Mouse (Mus musculus): Measurements from ENCODE around the gene Cabp2.

Cabp2 gene

DNA sequence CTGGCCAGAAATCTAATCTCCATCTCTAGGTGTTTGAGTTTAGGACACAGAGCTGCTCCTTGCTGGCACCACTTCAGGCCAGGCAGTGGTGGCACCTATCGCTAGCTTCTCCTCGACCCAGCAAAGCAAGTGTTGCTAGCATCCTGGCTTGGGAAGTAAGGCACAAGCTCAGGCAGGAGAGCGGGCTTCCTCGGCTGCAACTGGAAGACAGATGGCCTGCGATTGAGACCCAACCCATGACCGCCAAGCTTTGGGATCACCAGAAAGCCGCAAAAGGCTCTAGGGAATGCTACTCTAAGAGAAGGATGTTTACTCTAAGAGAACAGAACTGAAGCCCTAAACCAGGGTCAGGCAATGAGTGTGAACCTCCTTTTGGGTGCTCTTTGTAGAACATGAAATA, 48.1 kb downstream of the Cabp2 start:
- POLR2A ChIA-PET: interaction anchor here in 3 of 4 experiments (0.7 to 2.4 kb wide), 10 partner anchors 8 to 129 kb away, joined by 3 to 8 read pairs (median 3); partner anchors contain the start of genes Gm49405 (in 1 of the 3), Gpr152 (in 1 of the 3), Nudt8 (in 1 of the 3) and Rps6kb2 (in 1 of the 3)
- CTCF ChIA-PET: interaction anchor here in 2 of 4 experiments (0.9 to 1.3 kb wide), 3 partner anchors 41 to 99 kb away, joined by 3 to 6 read pairs (median 3); no protein-coding TSS in a partner anchor

DNA sequence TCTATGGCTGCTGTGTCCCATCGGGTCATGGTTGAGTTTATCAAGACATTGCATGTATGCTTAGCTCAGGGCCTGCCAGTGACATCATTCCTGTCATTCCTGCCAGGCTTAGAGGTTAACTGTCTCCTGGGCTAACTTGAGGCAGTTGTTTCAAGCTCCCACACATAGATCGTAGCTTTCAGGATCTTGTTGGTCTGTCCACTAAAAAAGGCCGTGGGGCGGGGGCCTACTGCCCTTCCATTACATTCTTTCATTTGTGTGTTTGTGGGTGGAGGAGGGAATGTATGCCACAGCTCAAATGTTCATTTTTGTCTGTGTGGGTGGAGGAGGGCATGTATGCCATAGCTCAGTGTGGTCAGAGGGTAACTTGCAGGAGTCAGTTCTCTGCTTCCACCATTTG, 48.7 kb downstream of the Cabp2 start:
- ChIA-PET POLR2A (interaction anchor here (0.6 to 2.4 kb wide), 13 partner anchors 9 to 194 kb away, joined by 3 to 9 read pairs (median 4); partner anchors contain the start of genes Gpr152 (in 2 of the 4), Gm49405 (in 1 of the 4), Nudt8 (in 1 of the 4) and Rps6kb2 (in 1 of the 4)), CTCF (interaction anchor here in 3 of 4 experiments (0.6 to 1.3 kb wide), 3 partner anchors 11 to 796 kb away, joined by 3 to 13 read pairs (median 3); no protein-coding TSS in a partner anchor)

DNA sequence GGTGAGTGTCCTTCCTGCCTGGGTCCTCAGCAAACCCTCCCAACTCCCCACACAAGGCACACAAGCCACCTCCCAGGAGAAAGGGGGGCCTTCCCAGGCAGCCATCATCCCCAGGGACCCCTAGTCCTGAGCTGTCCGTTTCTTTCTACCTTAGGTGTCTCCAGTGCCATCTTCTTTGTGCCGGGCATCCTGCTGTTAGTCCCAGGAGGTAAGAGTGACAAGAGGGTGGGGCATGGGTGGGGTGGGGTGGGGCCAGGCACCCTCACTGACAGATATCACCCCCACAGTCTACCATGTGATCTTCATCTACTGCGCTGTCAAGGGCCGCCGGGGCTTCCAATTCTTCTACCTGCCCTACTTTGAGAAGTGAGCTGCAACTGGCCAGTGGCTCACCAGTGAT, 49.7 kb downstream of the Cabp2 start:
- CTCF ChIA-PET: interaction anchor here in 1 of 4 experiments (1.3 kb wide), 1 partner anchor 38 kb away, joined by 3 read pairs; no protein-coding TSS in a partner anchor
- POLR2A ChIA-PET: interaction anchor here in 3 of 4 experiments (0.6 to 2.4 kb wide), 5 partner anchors 8 to 773 kb away, joined by 4 to 9 read pairs (median 5); partner anchors contain the start of genes Gpr152 (in 1 of the 3) and Rps6kb2 (in 1 of the 3)

DNA sequence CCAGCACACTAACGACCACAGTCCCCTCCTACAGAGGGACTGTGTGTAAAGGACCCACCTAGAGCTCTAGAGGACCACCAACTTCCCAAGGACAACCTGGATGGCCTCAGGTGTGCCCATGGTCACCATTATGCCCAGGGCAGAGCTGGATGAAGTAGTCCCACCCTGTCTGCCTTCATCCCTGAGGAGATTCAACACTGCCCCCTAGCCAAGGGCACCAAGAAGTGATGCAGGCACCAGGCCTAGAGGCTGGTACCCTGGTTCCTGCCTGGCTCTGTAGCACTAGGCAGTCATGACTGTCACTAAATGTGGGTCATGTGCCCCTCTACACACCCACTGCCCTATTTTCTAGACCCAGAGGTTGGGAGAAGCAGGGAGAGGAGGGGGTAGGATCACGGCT, 50.4 kb downstream of the Cabp2 start:
- ChIA-PET CTCF (interaction anchor here in 1 of 4 experiments (1.3 kb wide), 1 partner anchor 38 kb away, joined by 3 read pairs; no protein-coding TSS in a partner anchor), POLR2A (interaction anchor here (0.5 to 2.4 kb wide), 12 partner anchors 7 to 102 kb away, joined by 3 to 9 read pairs (median 4); partner anchors contain the start of genes Gpr152 (in 1 of the 4), Pold4 (in 1 of the 4), Ppp1ca (in 1 of the 4) and Rps6kb2 (in 1 of the 4))

DNA sequence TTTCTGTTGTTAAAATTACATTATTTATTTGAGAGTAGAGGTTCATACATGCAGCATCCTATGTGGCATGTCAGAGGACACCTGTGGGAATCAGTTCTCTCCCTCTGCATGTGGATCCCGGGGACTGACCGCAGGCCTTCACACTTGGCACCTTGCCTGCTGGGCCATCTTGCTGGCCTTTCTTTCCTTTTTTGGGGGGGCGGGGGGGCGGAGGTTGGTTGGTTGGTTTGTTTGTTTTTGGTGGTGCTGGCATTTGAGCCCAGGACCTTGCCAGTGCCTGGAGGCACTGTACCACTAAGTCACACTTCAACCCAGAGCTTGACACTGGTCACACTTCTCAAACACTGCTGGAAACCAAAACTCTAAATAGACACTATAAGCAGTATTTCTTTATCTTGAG, 53.0 kb downstream of the Cabp2 start:
- POLR2A ChIA-PET: interaction anchor here (0.6 to 9.5 kb wide), 11 partner anchors 10 to 689 kb away, joined by 3 to 67 read pairs (median 3); partner anchors contain the start of genes Cdk2ap2 (in 2 of the 4), Aip (in 1 of the 4) and Rps6kb2 (in 1 of the 4)
- CTCF ChIA-PET: interaction anchor here in 1 of 4 experiments (6.1 kb wide), 1 partner anchor 8 kb away, joined by 29 read pairs; the partner anchor contains the start of gene Aip

DNA sequence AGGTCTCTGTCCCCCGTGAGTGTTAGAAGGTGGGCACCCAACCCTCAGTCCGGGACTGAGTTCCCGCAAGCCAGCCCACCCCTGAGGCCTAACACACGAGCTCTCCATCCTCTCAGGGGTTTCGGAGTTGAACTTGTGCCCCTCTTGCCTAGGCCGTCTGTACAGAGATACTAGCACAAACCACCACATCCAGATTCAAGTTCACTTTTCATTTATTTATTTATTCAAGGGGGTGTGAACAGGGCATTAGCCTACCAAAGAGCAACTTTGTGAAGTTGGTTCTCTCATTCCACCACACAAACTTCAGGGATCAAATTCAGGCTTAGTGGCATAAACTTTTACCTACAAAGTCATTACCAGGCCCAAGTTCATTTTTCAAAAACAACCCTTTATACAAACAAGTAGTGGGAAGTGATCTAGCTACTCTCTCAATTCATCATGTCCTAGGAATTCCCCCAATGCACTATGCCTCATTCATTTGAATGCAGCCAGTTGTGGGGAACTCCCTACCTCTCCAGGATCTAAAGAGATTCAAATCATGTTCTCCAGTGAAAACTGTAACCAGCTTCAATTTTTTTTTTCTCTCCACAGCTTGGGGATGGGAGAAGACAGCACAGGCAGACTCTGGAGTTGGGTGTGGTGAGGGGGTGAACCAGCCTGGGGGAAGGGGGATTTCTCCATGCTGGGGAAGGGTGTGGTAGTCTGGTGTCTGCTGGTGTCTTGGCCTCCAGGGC, 54.0 kb downstream of the Cabp2 start:
- ChIA-PET POLR2A (interaction anchor here in 3 of 4 experiments (0.8 to 9.5 kb wide), 9 partner anchors 9 to 88 kb away, joined by 3 to 67 read pairs (median 4); partner anchors contain the start of genes Cdk2ap2 (in 2 of the 3), Aip (in 1 of the 3) and Rps6kb2 (in 1 of the 3)), CTCF (interaction anchor here in 3 of 4 experiments (0.7 to 6.1 kb wide), 6 partner anchors 9 to 732 kb away, joined by 3 to 29 read pairs (median 4); partner anchors contain the start of genes Aip (in 1 of the 3), Gm49405 (in 1 of the 3) and Nudt8 (in 1 of the 3))

DNA sequence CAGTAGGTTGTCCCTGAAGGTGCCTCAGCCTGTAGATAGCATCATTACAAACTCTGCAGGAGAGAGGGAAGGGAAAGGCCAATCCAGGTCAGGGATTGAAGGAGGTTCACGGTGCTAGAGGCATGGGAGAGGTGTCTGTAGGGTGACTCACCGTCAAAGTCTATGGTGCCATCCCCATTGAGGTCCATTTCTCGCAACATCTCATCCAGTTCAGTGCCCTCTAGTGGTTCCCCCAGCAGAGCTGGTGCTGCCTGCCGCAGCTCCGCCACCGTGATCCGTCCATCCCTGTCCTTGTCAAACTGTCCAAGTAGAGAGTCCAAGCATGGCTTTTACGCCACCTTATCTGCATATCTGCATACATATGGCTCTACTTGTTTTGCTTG, 54.6 kb downstream of the Cabp2 start:
- ChIA-PET CTCF (interaction anchor here in 3 of 4 experiments (0.7 to 6.1 kb wide), 6 partner anchors 10 to 732 kb away, joined by 3 to 29 read pairs (median 4); partner anchors contain the start of genes Aip (in 1 of the 3), Gm49405 (in 1 of the 3) and Nudt8 (in 1 of the 3)), POLR2A (interaction anchor here in 2 of 4 experiments (1.3 to 9.5 kb wide), 4 partner anchors 11 to 39 kb away, joined by 3 to 67 read pairs (median 4); partner anchors contain the start of genes Aip (in 1 of the 2) and Cdk2ap2 (in 1 of the 2))

DNA sequence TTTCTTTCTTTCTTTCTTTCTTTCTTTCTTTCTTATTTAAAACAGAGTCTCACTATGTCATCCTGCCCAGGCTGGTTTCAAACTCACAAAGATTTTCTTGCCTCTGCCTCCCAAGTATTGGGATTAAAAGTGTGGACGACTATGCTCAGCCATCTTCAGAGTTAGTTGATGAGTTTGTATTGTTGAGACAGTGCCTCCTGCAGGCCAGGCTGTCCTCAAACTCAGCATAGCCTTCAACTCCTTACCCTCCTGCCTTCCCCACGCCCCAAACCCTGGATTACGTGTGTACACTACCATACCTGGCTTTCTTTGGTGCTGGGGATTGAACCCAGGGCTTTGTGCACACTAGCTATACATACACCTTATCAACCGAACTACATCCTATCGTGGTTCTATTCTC, 55.1 kb downstream of the Cabp2 start:
- ChIA-PET CTCF (interaction anchor here in 3 of 4 experiments (0.6 to 6.1 kb wide), 7 partner anchors 10 to 731 kb away, joined by 3 to 29 read pairs (median 4); partner anchors contain the start of genes Aip (in 1 of the 3), Gm49405 (in 1 of the 3) and Nudt8 (in 1 of the 3)), POLR2A (interaction anchor here in 2 of 4 experiments (0.8 to 9.5 kb wide), 10 partner anchors 11 to 79 kb away, joined by 3 to 67 read pairs (median 4); partner anchors contain the start of genes Aip (in 1 of the 2), Cdk2ap2 (in 1 of the 2) and Rad9a (in 1 of the 2))
